Mouse (Mus musculus) heart, embryonic 14.5 days (tissue): ENCODE measurements around the gene Pdzk1ip1. TPM values are rescaled to one million over a fixed set of nuclear protein-coding genes. Genes with fewer than 3 reads are reported as not detected.

Experiments used
- ATAC-seq: fragments of 200-750 bp; cut with Nextera tagmentation; 2 replicates; pipeline ENCODE4 v1.8.0; 2017; ENCODE audit warnings: low read depth, moderate TSS enrichment; ENCODE audit not compliant: insufficient number of reproducible peaks, insufficient read depth, low FRiP score
- H3K27ac ChIP-seq, 2 experiments: fragments of 200-500 bp in 1 of 2; fragments of 300-500 bp in 1 of 2; sonication (generic) in 1 of 2; replicated peaks in 1 of 2; 2 replicates each; pipeline ENCODE4 v1.5.1; 2012 to 2014; ENCODE audit warnings: low read depth in 2 of 2, low read length in 2 of 2, control low read depth in 1 of 2, mild to moderate bottlenecking in 1 of 2, mixed read lengths in 1 of 2; ENCODE audit not compliant: control insufficient read depth in 1 of 2, insufficient read depth in 1 of 2
- H3K27me3 ChIP-seq: fragments of 300-500 bp; sonication (generic); 2 replicates; pipeline ENCODE4 v1.6.1; 2014; ENCODE audit warnings: mild to moderate bottlenecking, low read length, control low read depth; ENCODE audit not compliant: control insufficient read depth, insufficient read depth
- H3K36me3 ChIP-seq: fragments of 300-500 bp; sonication (generic); 2 replicates; pipeline ENCODE4 v1.6.1; 2014; ENCODE audit warnings: mild to moderate bottlenecking, control low read depth, low read length, mixed read lengths; ENCODE audit not compliant: control insufficient read depth, insufficient read depth
- H3K4me1 ChIP-seq, 2 experiments: fragments of 200-500 bp in 1 of 2; fragments of 300-500 bp in 1 of 2; sonication (generic) in 1 of 2; 2 replicates each; pipeline ENCODE4 v1.6.1; 2012 to 2014; ENCODE audit warnings: low read length in 2 of 2, control low read depth in 1 of 2, mixed read lengths in 1 of 2; ENCODE audit not compliant: control insufficient read depth in 2 of 2, insufficient read depth in 2 of 2
- H3K4me2 ChIP-seq: fragments of 300-500 bp; sonication (generic); 2 replicates; pipeline ENCODE4 v1.6.1; 2014; ENCODE audit warnings: mild to moderate bottlenecking, low read length
- H3K4me3 ChIP-seq, 2 experiments: fragments of 200-500 bp in 1 of 2; fragments of 300-500 bp in 1 of 2; sonication (generic) in 1 of 2; 2 replicates each; pipeline ENCODE4 v1.5.1; 2012 to 2014; ENCODE audit warnings: low read length in 2 of 2, mild to moderate bottlenecking in 2 of 2, control low read depth in 1 of 2, low read depth in 1 of 2, moderate library complexity in 1 of 2; ENCODE audit not compliant: control insufficient read depth in 1 of 2, insufficient read depth in 1 of 2
- H3K9ac ChIP-seq: fragments of 300-500 bp; sonication (generic); 2 replicates; pipeline ENCODE4 v1.6.1; 2014; ENCODE audit warnings: mild to moderate bottlenecking, low read length
- H3K9me3 ChIP-seq: fragments of 300-500 bp; sonication (generic); 2 replicates; pipeline ENCODE4 v1.6.1; 2016; ENCODE audit warnings: low read length, control low read depth; ENCODE audit not compliant: control insufficient read depth
- WGBS: fragments of 180-500 bp; shearing (Covaris S2); extraction: QIAGEN DNeasy Blood & Tissue Kit; methylation state at CpG from one replicate; pipeline ENCODE4 v1.1.7; 2014; 5-methylcytosine and 5-hydroxymethylcytosine counted together
- polyA plus RNA-seq: library from polyadenylated mRNA; unstranded; fragments of >200 nt; fragmentation: Nextera tagmentation; extraction: Ambion mirVana; gene quantifications from 2 replicates; pipeline ENCODE4 v1.2.1, GENCODE M21; 2014

The Pdzk1ip1 gene
- polyA plus RNA-seq, 1 experiment from 2014 or later = 4.1 TPM

DNA sequence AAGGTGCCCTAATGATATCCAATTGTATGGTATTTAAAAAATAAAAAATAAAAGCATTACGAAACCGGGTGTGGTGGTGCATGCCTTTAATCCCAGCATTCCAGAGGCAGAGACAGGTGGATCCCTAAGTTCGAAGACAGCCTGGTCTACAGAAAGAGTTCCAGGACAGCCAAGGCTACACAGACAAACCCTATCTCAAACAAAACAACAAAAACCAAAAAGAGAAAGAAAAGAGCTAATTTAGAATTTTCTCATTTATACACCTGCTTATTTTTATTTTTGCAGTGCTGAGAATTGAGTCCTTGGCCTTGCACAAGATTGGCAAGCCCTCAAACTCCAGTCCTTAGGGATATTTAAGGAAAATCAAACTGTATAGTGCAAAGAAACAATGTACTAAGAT lies 32.8 kb upstream of the Pdzk1ip1 start:
- 33% methylated on average over 3 of the region's 3 CpGs for WGBS
- Histone ChIP-seq H3K4me1 (peaks cover 10 to 24% of the 10 kb centered on the region in 2 experiments), H3K4me2 (peak overlapping the region; percentile 71), H3K36me3 (no peaks in the 10 kb centered on the region), H3K27ac (peak overlapping the region in 1 of 2 experiments; percentile 84; a peak in 1 of 4 replicates), H3K9me3 (no peaks in the 10 kb centered on the region), H3K27me3 (peaks cover 65% of the 10 kb centered on the region), H3K4me3 (peak overlapping the region in 1 of 2 experiments; percentile 48; a peak in 1 of 4 replicates), H3K9ac (no peak overlapping the region)
- ATAC-seq = no peak

DNA sequence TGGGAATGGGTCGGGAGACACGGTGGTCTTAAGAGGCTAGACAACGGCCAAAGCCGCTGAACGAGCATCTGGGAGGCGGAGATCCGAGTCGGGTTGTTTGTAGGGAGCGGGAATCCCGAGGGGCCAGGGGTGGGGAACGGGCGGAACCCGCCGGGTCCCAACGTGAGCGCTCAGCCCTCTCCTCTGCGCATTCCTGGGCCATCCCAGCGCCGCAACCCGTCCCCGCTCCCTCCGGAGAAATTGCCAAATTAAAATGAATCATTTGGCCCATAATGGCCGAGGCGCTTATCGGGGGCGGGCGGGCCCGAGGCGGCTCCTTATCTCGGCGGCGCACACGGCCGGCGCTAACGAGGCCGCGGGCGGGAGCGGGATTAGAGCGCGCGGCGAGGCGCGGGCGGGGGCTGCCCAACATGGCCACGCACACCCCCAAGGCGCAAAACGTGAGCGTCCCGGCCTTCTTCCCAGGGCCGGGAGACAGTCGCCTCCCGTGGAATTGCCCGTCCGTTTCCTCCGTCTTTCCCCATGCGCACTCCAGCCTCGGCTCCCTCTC lies 32.1 kb upstream of the Pdzk1ip1 start, which contains the start of gene Tal1:
Gene Tal1, plus strand, starts transcription at position 56 of the 550 bp plus-strand sequence.
- under 1% methylated on average over 45 of the region's 60 CpGs for WGBS
- H3K27ac ChIP-seq = peak within 1 kb of the TSS; percentile 63 to 84
- peak within 1 kb of the TSS; percentile 78 for H3K9ac ChIP-seq
- peaks cover 10 to 24% of the 10 kb centered on the region in 2 experiments for H3K4me1 ChIP-seq
- peak within 1 kb of the TSS; percentile 71 for H3K4me2 ChIP-seq
- peak; percentile 60 for ATAC-seq
- H3K36me3 ChIP-seq = no peaks in the 10 kb centered on the region
- H3K9me3 ChIP-seq = no peaks in the 10 kb centered on the region
- peak within 1 kb of the TSS; percentile 46 to 48 for H3K4me3 ChIP-seq
- H3K27me3 ChIP-seq = peaks cover 70% of the 10 kb centered on the region

DNA sequence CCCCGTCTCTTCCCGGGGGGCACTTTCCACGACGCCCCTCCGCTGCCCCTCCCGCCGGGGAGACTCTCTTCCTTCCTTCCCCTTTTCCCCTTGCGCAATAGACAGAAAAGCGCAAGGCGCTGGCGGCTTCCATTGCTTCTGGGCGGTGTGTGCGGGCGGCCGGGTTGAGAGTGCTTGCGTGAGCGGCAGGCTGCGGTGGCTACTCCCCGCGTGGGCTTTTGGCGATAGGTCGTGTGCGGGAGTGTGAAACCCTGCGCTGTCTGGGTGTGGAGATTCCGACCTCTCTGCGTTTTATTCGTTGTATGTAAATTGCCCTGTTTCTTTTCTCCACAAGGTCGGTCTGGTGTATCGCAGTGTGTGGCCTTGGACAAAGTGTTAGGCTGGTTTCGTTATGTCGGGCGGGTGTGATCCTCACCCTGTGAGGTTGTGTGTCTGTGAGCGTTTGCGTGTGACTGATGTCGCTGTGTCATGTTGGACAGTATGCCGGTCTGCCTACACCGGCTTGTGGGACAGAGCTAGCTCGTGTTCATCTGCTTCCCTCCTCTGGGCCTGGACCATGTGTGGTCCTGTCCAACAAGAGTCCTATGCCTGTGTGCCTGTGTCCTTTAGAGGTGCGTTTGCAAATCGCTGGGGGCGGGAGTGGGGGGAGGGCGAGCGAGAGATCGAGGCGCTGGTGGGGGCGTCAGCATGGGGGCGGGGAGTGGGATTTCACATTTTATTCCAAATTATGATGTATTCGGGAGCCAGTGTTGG lies 31.4 kb upstream of the Pdzk1ip1 start:
- Histone ChIP-seq H3K4me1 (peaks cover 9 to 22% of the 10 kb centered on the region in 2 experiments), H3K27me3 (peaks cover 76% of the 10 kb centered on the region), H3K9me3 (no peaks in the 10 kb centered on the region), H3K4me2 (peak overlapping the region; percentile 71), H3K27ac (peak overlapping the region; percentile 80 to 84), H3K9ac (peak overlapping the region; percentile 78), H3K4me3 (peak overlapping the region; percentile 46 to 48), H3K36me3 (no peaks in the 10 kb centered on the region)
- WGBS = under 1% methylated on average over 48 of the region's 48 CpGs
- ATAC-seq = peak; percentile 51

DNA sequence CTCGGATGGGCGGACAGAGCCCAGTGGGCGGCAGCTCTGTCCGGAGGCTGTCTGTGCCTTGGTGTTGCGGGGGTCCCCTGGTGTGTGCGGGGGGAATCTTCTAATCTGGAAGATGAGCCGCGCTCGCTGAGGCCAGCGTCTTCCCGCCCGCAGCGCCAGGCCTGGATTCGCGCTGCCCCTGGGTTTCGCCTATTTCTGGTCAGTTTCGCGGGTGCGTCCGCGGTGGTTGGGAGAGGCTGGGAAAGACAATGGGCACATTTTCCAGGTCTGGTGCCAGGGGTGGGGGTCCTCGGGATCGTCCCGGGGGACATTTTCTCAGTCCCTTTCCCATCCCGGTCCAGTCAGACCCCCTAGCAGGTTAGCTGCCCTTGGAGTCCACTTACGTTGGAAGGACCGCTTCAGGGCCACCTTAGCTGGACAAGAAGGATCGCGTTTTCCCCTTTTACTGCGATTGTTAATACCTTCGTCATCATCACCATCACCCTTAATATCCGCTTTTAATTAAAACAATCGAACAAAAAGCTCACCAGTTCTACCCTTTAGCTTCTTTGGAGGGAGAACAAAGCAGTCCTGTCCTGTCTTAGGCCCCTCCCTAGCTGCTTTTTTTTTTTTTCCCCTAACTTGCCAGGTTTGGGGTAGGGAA lies 30.7 kb upstream of the Pdzk1ip1 start:
- H3K36me3 ChIP-seq = no peaks in the 10 kb centered on the region
- no peaks in the 10 kb centered on the region for H3K9me3 ChIP-seq
- peak overlapping the region; percentile 80 to 84 for H3K27ac ChIP-seq
- H3K4me3 ChIP-seq = peak overlapping the region; percentile 46 to 48
- under 1% methylated on average over 32 of the region's 33 CpGs for WGBS
- ATAC-seq = 0 out of 2 replicates have a peak, but pooled peaks have one; percentile 4
- peaks cover 5 to 19% of the 10 kb centered on the region in 2 experiments for H3K4me1 ChIP-seq
- H3K4me2 ChIP-seq = peak overlapping the region; percentile 71
- H3K27me3 ChIP-seq = peaks cover 83% of the 10 kb centered on the region
- peak overlapping the region; percentile 78 for H3K9ac ChIP-seq

DNA sequence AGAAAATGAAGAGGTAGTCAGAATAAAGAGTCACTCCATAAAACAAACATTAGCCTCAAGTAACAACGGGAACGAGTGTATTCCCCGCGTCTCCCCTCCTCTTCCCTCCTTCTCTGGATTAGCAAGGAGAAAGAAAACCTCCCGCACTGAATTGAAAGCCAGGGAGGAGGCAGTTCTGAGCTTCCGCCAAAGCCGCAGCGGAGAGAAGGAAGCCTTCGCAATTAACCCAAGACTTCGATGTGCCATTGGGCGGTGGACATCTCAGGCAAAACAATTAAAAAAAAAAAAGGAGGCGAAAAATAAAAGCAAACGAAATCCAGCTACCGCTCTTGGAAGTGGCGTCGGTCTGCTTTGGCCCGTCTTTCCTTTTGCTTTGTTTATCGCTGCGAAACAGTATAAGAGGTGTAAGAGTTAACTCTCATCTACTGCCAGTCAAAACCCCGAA lies 30.2 kb upstream of the Pdzk1ip1 start:
- ATAC-seq = no peak
- Histone ChIP-seq H3K9ac (peak overlapping the region; percentile 78), H3K27ac (peak overlapping the region; percentile 80 to 84), H3K9me3 (no peaks in the 10 kb centered on the region), H3K36me3 (no peaks in the 10 kb centered on the region), H3K27me3 (peaks cover 85% of the 10 kb centered on the region), H3K4me3 (peak overlapping the region; percentile 46 to 48), H3K4me1 (peaks cover 6 to 19% of the 10 kb centered on the region in 2 experiments; a peak in 3 of 4 replicates), H3K4me2 (peak overlapping the region; percentile 71)
- WGBS = 2% methylated on average over 20 of the region's 20 CpGs

DNA sequence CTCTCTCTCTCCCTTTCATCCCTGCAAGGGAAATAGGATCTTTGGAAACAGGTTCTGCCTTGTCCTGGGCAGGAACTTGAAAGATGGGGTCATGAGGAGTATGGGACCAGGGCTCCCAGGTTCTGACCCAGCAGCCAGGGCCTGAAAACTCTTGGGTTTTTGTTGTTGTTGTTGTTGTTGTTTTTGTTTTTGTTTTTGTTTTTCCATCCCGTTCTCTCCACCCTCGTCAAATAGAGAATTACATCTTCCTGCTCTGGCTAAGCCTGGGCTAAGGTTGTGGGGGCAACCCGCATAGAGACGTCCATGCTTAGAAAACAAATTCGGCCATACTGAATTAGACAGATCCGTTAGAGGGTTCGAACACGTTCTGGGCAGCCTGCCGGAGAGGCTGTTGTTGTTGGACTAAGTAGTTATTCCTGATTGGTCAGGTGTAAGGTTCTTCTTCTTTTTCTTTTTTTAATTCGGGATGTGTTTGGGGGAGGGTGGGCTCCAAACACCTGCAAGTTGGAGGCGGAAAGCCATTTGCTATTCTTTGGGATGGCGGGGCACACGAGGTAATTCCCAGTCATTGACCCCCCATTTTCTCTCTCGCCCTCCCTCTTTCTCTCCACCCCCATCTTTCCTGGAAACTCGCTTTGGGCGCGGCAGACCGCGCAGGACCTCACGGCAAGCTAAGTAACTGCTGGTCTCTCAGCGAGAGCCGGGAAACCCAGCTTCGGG lies 29.5 kb upstream of the Pdzk1ip1 start:
- no peaks in the 10 kb centered on the region for H3K9me3 ChIP-seq
- WGBS = 4% methylated on average over 23 of the region's 23 CpGs

DNA sequence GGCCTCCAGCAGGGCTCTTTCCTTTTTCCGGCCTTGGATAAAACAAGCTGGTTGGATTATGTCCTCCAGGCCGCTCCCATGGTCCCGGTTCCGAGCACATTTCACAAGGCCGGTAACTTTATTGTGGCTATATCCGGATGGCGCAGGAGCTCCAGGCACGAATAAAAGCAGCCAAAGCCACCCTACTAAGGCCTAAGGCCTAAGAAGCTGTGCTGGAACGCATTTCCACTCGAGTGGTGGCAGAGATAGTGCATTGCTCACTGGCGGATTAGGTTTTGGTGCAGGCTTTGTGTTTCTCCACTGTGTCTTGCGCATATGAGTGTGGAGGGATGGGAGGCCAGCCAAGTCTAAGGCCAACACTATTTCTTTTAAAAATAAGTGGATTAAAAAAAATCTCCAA lies 28.6 kb upstream of the Pdzk1ip1 start:
- peak overlapping the region; percentile 60 for H3K9ac ChIP-seq
- peak overlapping the region; percentile 77 to 84 for H3K27ac ChIP-seq
- peak overlapping the region; percentile 42 to 48 for H3K4me3 ChIP-seq
- peak overlapping the region; percentile 71 for H3K4me2 ChIP-seq
- no peak for ATAC-seq
- WGBS = 7% methylated on average over 12 of the region's 12 CpGs
- H3K9me3 ChIP-seq = no peaks in the 10 kb centered on the region
- H3K27me3 ChIP-seq = peaks cover 89% of the 10 kb centered on the region
- no peaks in the 10 kb centered on the region for H3K36me3 ChIP-seq
- peaks cover 8 to 23% of the 10 kb centered on the region in 2 experiments; a peak in 3 of 4 replicates for H3K4me1 ChIP-seq

More for the DNA sequence above, 29.5 kb upstream of the Pdzk1ip1 start:
- Histone ChIP-seq H3K4me2 (peak overlapping the region; percentile 71), H3K36me3 (no peaks in the 10 kb centered on the region), H3K27ac (peak overlapping the region; percentile 80 to 84), H3K4me3 (peak overlapping the region; percentile 46 to 48), H3K27me3 (peaks cover 89% of the 10 kb centered on the region), H3K4me1 (peaks cover 8 to 23% of the 10 kb centered on the region in 2 experiments; a peak in 3 of 4 replicates), H3K9ac (peak overlapping the region; percentile 78)
- no peak for ATAC-seq
